Mouse (Mus musculus): Measurements from ENCODE around the gene Ypel2. TPM values are rescaled to one million over a fixed set of nuclear protein-coding genes. Genes with fewer than 3 reads are reported as not detected.

Ypel2 gene
- total RNA-seq, 2 experiments from 2014 or later = 6.0 to 6.4 TPM

DNA sequence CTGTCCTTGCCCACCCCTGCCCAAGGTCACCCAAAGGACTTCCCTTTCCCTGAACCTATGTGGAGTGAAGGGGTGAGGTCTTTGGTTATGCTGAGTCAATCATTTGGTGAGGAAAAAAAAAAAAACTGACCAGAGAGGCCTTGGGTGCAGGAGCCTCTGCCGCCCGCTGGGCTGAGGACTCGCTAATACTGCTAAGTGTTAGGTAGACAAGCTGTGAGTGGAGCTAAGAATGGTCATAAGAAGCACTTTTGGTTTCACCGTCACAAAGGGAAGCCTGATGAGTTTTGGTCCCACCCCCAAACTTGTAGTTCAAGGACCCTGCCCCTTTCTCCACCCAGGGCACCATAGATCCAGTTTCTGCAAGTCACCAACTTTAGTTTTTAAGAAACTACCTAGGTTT is 55.4 kb downstream of the Ypel2 start:
- intact Hi-C loops (cut with DNase I) = no loop called here
- no peak for DNase-seq

DNA sequence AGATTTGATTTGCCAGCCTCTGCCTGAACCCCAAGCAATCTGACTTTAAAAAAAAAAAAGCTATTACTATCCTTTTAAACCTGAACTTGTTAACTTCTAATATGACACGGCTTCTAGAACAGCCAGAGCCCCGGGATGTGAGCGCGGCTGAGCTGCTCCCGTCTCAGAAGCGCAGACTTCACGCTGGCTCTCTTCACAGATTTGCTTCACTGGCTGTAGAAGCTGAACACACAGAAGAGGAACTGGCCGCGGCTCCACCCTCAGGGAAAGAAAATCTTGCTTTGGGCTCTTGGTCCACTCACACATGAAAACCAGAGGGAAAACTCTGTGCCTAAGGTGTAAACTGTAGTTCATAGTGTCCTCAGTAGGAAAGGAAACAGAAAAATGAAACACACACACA is 56.6 kb downstream of the Ypel2 start:
- intact Hi-C loops (cut with DNase I) = no loop called here

DNA sequence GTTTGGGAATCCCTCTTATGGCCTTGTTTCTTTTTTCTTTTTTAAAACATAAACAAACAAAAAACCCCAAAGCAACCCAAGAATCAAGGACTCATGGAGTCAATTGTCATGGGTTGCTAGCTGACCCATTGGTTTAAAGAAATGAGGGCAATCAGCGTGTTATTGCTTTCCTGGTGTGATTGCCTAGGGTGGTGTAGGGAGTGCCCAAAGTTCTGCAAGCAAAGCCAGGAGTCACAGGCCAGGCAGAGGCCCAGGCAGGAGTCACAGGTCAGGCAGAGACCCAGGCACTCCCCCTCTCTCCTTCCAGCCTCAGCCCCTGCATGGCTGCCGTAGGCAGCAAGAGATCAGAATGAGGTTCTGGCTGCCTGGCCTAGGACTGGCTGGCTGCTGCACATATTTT is 58.6 kb downstream of the Ypel2 start:
- intact Hi-C loops (cut with DNase I) = no loop called here
- no peak for DNase-seq

More for the DNA sequence above, 56.6 kb downstream of the Ypel2 start:
- no peak for DNase-seq

DNA sequence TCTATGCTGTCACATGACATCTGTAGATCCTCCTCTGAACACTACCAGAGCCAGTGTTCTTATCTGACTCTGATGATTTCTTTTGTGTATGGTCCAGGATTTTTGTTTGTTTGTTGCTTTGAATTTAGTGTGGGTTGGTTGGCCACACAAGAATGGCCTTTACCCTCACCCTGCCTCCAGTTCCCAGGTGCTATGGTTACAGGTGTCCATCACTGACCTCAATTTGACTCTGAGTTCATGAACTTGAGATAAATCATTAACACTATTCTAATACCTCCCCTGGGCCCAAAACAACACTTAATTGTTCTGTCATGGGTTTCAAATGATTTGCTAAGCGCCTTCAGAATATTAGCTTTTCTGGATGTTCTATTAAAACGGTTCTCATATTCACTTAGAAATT is 61.3 kb downstream of the Ypel2 start:
- intact Hi-C loops (cut with DNase I) = no loop called here
- DNase-seq = no peak

DNA sequence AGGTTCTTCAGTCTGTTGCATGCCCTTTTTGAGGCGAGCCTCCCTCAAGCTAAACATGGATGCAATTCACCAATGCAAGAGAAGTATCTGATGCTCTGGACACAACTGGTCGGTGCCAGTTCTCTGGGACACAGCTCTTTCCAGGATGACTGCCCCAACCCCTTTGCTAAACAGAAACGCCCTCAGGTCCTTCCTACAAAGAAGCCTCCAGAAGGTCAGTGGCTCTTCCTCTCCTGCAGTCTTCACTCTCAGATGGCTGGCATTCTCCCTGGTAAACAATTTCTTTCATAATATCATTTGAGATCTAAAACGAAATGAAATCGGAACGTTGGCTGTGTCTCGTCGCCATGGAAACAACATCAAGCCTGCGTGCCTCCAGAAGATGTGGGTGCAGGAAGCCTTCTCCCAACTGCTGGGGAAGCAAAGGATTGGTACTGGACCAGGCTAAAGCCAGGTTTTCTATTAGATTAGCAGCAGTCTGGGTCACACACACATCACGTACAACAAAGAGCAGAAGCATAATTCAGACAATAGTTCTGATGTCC is 62.8 kb downstream of the Ypel2 start:
- no peak for DNase-seq
- intact Hi-C loops (cut with DNase I) = no loop called here

DNA sequence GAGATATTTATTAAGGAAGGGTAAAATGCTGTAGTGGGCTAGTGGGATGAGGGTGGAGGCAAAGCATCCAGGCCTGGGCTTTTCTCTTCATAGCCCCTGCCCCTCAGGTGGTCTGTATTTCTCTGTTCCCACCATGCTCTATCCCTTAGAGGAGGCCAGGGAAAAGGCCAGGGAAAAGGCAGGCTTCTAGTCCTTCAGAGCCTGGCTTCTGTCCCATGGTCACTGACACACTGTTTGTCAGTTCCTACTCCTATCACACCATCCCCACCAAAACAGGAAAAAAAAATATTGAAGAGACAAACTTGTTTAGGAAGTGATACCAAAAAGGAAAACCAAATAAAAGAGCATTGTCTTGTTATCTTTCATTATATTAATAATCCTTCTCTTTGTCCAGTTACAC is 63.5 kb downstream of the Ypel2 start:
- intact Hi-C loops (cut with DNase I) = no loop called here
- no peak for DNase-seq

DNA sequence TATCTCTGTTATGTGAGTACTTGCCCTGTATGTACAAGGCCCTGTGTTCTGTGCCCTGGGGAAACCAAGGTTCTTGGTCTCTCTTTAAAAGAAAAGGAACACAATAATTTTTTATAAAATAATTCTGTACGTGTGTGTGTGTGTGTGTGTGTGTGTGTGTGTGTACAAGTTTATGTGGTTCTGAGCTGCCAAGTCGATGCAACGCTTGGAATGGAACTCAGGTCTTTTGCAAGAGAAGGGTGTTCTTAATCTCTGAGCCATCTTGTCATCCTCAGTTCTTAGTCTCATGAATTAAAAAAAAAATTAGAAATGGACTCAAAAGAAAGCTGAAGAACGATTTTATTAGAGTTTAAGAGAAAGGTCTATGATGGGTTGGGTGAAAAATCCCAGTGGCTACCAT is 64.0 kb downstream of the Ypel2 start:
- DNase-seq = no peak
- intact Hi-C loops (cut with DNase I) = no loop called here

DNA sequence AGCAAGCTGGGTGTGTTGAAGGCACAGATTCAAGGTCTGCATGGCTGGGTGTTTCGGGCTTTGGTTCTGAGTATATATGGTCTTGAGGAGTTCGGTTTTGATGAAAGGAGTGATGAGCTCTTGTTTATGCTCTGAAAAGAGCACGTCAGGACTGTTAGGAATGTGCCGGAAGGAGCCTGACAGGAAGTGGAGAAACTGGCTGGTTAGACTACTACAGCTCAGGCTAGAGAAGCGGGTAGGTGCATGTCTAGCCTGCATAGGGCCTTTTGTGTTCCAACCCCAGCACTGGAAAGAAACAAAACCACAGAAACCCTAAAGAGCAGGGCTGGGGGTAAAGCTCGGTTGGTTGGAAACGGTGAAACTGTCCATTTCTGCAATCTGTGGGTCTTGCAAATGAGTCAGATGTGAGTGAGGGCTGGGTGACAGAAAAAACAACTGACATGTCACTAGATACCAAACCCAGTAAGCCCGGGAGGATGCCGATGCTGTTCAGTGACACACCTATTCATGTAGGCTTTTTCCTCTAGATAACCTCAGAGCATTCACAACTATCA is 68.3 kb downstream of the Ypel2 start:
- intact Hi-C loops (cut with DNase I) = no loop called here

DNA sequence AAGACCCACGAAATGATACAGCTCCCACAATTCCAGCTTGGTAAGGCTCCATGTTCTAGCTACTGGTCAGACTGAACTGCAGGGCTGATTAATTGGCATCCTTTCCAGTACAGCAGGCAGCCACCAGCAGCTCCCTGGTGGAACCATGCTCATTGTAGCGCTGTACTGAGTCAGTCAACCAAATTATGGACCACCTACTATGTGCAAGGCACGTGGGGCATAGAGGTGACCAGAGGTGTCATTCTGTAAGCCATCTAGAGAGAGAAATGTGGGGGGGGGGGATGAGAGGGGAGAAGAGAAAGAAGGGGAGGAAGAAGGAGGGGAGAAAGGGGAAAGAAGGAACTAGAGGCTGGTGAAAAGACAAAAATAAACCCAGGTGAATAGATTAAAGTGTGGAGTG is 68.9 kb downstream of the Ypel2 start:
- no peak for DNase-seq
- intact Hi-C loops (cut with DNase I) = no loop called here

More for the DNA sequence above, 68.3 kb downstream of the Ypel2 start:
- DNase-seq = no peak

DNA sequence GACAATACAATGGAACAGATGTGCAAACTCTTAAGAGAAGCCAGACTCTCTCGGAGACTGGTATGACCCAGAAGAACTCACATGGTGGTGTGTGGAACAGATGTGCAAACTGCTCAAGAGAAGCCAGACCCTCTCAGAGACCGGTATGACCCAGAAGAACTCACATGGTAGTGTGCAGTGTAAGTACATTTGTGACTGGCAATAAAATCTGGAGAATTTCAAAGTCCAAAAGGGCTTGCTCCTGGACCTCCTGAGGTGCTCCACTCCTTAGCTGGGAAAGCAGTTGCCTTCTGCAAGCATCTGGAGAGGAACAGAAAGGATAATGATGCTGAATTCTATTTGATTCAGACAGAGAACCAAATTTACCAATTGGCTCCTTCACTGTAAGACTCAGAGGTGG is 69.9 kb downstream of the Ypel2 start:
- DNase-seq = no peak
- intact Hi-C loops (cut with DNase I) = no loop called here

DNA sequence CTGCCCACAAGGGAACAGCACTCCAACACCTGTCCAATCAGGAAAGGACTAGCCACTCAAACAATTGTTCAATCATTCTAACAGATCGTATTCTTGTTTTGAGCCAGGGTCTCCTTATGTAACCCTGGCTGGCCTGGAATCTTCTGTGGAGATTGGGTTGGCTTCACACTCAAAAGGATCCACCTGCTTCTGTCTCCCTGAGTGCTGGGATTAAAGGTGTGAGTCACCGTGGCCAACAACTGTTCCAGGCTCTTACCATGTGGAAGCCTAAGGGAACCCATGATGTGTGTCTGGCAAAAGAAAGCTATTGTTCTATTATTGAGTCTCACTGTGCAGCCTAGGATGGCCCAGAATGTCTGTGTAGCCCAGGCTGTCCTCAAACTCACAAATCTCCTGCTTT is 71.5 kb downstream of the Ypel2 start:
- intact Hi-C loops (cut with DNase I) = no loop called here
- DNase-seq = no peak

DNA sequence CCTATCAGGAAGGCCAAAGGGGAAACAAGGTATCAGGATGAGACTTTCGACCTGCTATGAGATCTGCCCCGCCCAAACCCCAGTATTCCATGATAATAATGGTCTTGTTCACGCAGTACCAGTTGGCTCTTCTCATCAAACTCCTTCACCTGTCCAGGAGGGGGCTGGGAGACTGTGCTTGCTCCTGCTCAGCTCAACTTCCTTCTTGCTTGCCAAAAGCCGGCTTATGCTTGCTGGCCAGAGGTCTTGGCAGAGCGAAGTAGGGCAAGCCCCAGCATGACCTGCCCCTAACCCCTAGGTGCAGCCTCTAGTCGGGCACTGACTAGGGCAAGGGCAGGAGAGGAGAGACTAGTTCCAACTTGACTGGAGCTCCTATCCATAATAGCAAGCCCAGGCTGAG is 72.2 kb downstream of the Ypel2 start:
- no peak for DNase-seq
- intact Hi-C loops (cut with DNase I) = no loop called here

DNA sequence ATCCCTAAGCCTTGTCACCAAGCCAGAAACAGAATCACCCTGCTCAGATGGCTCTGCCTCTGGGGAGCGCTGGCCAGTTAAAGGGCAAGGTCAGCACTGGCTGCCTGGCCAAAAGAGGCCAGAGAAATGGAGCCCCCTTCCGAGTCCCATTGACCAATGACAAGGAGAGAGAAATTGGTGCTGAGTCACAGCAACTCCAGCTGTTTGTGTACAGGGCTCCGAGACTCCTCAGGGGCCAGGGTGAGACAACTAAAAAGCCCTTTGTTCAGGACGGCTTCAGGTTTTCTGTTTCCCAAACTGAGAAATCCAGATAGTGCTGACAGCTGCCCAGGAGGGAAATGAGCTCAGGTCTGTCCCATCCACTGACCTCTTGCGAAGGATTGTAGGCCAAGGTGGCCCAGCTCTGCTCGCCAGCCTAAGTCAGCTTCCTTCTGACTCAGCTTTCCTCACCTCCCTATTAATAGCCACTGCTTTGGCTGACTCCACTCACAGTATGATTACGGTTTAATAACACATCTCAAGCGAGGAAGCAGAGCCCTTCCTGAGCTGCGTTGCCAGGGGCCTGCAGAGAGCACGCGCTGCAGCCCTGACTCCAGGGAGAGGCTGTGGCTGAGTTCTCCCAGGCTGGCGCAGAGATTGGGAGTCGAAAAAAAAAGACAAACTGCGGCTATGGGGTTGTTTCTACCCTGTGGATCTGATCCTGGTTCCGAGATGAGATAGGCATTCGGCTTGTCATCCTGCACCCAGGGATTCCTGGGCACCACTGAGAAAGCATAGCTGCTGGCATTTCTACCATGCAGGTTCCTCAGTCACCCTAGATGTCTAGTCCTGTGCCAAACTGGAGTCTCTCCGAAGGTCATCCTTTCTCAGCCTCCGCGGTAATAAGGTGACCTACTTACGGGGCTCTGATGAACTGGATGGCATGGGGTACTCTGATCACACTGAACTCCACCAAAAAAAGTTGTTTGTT is 73.1 kb downstream of the Ypel2 start:
- intact Hi-C loops (cut with DNase I) = no loop called here
- no peak for DNase-seq

DNA sequence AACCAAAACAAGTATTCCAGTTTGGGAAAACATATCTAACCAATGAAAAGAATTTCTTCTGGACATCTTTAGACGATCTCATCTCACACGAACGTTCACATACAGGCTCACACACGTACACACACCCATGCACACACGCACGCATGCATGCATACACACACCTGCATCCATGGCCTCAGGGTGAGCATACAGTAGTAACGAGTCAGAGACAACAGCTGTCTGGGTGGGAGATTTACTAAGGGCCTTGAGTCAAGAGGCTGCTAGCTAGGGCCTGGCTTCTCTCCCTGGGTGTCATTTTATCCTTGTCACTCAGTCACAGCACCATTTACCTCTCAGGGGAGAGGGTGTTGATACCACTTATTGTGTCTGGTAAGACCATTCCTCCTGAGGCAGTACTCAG is 74.0 kb downstream of the Ypel2 start:
- intact Hi-C loops (cut with DNase I) = no loop called here
- no peak for DNase-seq

DNA sequence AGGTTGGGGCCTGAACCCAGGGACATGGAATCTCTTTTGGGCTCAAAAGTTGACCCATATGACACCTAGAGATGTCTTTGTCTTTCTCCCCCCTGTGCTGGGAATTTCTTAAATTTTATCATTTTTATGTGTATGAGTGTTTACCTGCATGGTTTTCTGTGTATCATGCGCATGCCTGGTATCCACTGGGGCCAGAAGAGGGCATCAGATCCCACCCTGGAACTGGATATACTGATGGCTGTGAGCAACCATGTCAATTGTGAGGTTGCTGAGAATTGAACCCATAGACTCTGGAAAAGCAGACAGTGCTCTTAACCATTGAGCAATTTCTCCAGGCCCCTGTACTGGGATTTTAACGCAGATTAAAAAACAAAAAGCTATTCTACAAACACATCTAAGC is 76.0 kb downstream of the Ypel2 start:
- intact Hi-C loops (cut with DNase I) = no loop called here
- DNase-seq = no peak

DNA sequence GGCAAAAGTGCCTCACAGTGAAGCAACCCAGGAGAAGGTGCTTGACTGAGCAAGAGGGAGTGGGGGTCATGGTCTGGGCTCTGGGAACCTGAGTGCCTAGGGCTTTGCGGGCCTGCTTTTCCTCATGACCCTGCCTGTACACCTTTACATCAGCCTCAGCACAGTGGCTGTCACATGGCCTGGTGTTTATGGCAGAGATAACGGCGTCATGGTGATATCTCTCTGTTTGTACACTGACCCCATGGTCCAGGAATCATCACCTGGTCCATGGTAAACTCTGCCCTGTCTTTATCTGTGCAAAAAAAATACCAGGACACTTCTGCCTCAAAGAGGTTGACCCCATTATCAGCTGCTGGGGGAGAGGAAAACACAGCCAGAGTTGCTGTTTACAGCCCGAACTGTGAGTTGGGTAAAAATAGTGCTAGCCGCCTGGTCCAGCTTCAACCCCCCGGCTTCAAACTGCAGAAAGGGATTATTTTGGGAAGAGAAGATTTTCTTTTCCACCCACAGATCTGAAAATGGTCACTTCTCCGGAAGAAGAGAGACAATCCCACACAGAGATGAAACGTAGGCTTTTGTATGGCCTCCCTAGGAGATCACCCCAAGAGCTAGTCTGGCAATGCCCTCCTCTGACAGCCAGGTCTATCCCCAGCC is 76.8 kb downstream of the Ypel2 start:
- intact Hi-C loops (cut with DNase I) = no loop called here
- DNase-seq = no peak

DNA sequence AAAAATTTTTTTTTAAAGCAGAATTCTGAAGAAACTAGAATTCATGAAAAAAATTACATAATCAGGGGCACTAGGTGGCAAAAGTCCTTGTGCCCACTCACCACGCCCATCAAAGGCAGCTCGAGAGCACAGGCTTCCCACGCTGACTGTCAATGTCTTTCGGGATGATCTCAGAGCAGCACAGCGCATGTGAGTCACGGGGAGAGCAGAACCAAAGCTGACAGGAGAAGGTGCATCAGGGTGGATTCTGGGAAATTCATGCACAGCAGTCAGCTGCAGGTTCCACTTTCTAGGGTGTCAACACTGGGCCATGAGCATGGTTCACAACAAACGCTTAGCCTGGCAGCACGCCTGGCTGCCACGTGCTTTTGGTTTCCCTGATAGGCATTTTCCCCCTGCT is 79.2 kb downstream of the Ypel2 start:
- no peak for DNase-seq
- intact Hi-C loops (cut with DNase I) = no loop called here

DNA sequence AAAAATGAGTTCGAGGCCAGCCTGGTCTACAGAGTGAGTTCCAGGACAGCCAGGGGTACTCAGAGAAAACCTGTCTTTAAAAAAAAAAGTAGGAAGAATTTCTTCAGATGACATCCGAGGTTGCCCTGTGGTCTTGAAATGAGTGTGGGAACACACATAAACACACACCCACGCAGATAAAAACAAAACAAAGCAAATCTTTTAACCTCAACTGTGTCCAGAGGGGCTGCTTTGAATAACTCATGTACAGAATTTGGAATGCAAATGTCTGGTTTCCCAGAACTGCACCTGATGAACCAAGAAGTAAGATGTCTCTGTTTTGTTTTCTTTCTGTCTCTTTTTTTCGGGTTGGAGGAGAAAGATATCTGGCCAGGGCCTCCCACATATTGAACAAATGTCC is 83.3 kb downstream of the Ypel2 start:
- intact Hi-C loops (cut with DNase I) = no loop called here
- DNase-seq = no peak

DNA sequence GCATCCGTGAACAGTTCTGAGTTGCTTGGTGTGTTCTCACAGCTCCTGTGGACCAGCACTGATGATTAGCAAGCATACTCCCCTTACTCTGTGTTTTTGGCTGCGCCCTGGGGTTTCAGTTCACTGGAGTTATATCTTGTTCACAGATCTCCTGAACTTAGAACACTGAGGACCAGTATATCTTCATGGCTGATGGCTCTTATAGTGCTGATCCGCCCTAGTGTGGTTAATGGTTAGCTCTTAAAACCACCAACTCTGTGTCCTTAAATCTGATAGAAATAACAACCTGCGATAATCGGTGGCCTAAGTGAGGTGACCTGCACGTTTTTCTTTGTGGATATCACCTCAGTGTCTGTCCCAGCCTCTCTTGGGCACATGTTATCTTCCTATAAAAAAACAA is 84.5 kb downstream of the Ypel2 start:
- DNase-seq = no peak
- intact Hi-C loops (cut with DNase I) = no loop called here

DNA sequence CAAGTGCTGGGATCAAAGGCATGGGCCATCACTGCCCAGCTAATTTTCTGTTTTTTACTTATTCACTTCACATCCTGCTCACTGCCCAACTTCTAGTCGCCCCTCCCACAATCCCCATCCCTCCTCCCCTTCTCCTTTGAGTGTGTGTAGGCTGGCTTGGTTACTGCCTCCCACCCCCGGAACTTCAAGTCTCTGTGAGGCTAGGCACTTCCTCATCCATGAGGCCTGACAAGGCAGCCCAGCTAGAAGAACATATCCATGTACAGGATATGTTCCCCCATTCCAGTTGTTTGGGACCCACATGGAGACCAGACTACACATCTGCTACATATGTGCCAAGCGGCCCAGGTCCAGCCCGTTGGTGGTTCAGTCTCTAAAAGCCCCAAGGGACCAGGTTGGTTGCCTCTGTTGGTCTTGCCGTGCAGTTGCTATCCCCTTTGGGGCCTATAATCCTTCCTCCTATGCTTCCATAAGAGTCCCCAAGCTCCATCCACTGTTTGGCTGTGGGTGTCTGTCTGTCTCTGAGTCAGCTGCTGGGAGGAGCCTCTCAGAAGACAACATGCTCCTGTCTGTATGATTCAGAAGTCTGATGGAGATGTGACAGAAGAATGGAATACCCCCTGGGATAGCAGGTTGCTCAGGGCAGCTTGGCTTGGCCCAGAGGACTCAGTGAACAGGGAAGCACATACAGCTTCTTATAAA is 85.5 kb downstream of the Ypel2 start:
- intact Hi-C loops (cut with DNase I) = no loop called here
- DNase-seq = no peak

Data from left cerebral cortex, postnatal 4 days (tissue).